Mouse (Mus musculus): ENCODE results near the gene Polr3c. TPM values are rescaled to one million over a fixed set of nuclear protein-coding genes. Genes with fewer than 3 reads are reported as not detected.

The Polr3c gene
- polyA plus RNA-seq (2012; rRNA removed), result 20.0 and 47.6 TPM in 2 replicates

DNA sequence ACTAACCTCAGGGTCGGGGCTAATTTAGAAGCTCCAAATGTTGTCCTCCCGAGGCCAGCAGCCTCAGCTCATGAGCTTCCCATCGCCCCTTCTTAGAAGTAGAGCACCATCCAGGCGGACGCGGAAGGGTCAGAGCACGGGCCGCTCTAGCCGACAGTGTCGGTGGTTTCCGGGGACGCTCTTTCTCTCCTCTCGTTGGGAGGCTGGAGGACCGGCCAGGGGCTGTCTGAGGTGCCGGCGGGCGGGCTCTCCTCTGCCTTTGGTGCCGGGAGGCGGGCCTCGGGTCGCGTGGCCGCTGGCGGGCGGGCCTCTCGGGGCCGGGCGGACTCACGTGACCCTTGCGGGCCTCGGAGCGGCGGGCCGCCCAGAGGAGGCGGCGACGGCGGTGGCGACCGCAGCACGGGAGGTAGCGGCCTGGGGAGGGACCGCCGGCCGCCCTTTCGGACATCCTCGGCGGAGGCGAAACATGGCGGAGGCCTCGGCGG lies at the start of gene Polr3c, which contains the start of gene Rnf115:
Gene Polr3c (minus strand): TSS at position 286 of the 485 bp plus-strand sequence.
Gene Rnf115 (plus strand): TSS at position 322 of the 485 bp plus-strand sequence.
- peak within 1 kb of the TSS; percentile 65 for H3K4me3 ChIP-seq (ENCODE audit: low read depth, low read length)
- H3K27ac ChIP-seq (ENCODE audit: insufficient read depth, low read depth, low read length), result peak within 1 kb of the TSS; percentile 67
- TF ChIP-seq CTCF (IDR thresholded peaks at IDR 0.05; ENCODE audit: extremely low read depth, insufficient read length, insufficient replicate concordance, low read depth, low read length) (no peak), POLR2A (IDR thresholded peaks at IDR 0.05; ENCODE audit: low read depth, low read length) (peak; percentile 78; the same call in 1 of the 2 replicates)
- H3K27me3 ChIP-seq (ENCODE audit: control insufficient read depth, insufficient read depth, low read length), result no peaks in the 10 kb centered on the region
- WGBS, result under 1% methylated on average over 51 of the region's 52 CpGs
- H3K36me3 ChIP-seq (ENCODE audit: control insufficient read depth, insufficient read depth, low read length), result peaks cover 13% of the 10 kb centered on the region
- peaks cover 19% of the 10 kb centered on the region; the same call in 1 of the 2 replicates for H3K4me1 ChIP-seq (ENCODE audit: control insufficient read depth, insufficient read depth, insufficient read length, low read length)

DNA sequence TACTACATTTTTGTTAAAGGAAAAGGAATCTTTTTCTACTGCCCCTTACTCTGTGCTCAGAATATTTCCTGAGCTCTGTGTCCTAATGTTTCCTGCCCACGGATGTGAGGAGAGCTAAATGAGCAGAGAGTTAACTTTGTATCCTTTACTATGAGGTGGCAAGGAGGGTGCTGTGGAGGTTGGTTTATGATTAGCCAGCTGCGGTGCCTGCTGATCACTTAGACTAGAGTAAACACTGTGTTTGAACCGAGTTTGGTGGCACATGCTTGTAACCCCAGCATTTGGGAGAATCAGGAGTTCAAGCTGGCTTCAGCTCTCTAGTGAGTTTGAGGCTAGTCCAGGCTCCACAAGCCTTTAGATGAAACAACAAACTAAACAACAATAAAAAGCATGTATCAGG lies 49.7 kb upstream of the Polr3c start:
- TF ChIP-seq POLR2A (IDR thresholded peaks at IDR 0.05; ENCODE audit: low read depth, low read length) (no peak), CTCF (IDR thresholded peaks at IDR 0.05; ENCODE audit: extremely low read depth, insufficient read length, insufficient replicate concordance, low read depth, low read length) (no peak)
- Histone ChIP-seq H3K4me1 (ENCODE audit: control insufficient read depth, insufficient read depth, insufficient read length, low read length) (no peaks in the 10 kb centered on the region), H3K27me3 (ENCODE audit: control insufficient read depth, insufficient read depth, low read length) (no peaks in the 10 kb centered on the region), H3K27ac (ENCODE audit: insufficient read depth, low read depth, low read length) (no peak overlapping the region), H3K4me3 (ENCODE audit: low read depth, low read length) (no peak overlapping the region), H3K36me3 (ENCODE audit: control insufficient read depth, insufficient read depth, low read length) (peaks cover 21% of the 10 kb centered on the region)
- WGBS, result 22% methylated on average over 3 of the region's 3 CpGs

DNA sequence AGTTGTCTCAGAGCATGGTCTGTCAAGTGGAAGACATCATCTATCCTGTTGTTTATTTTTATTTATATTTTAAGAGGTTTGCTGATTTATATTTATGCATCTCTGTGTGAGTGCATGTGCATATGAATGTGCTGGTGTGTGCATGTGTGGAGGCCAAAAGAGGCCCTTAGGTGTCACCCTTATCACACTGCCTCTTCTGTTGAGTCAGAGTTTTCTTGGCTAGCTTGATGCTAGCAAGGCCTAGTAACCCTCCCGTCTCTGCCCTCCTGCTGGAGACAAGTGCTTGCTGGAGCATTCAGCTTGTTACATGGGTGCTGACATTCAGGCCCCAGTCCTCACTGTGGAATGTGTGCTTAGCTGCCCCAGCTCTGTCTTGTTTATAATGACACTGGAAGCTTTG lies 45.5 kb upstream of the Polr3c start:
- peaks cover 21% of the 10 kb centered on the region for H3K36me3 ChIP-seq (ENCODE audit: control insufficient read depth, insufficient read depth, low read length)
- WGBS, result 48% methylated on average over 1 of the region's 1 CpGs
- TF ChIP-seq POLR2A (IDR thresholded peaks at IDR 0.05; ENCODE audit: low read depth, low read length), result no peak
- no peak for TF ChIP-seq CTCF (IDR thresholded peaks at IDR 0.05; ENCODE audit: extremely low read depth, insufficient read length, insufficient replicate concordance, low read depth, low read length)
- no peaks in the 10 kb centered on the region for H3K4me1 ChIP-seq (ENCODE audit: control insufficient read depth, insufficient read depth, insufficient read length, low read length)
- H3K27me3 ChIP-seq (ENCODE audit: control insufficient read depth, insufficient read depth, low read length), result no peaks in the 10 kb centered on the region
- H3K27ac ChIP-seq (ENCODE audit: insufficient read depth, low read depth, low read length), result no peak overlapping the region
- no peak overlapping the region for H3K4me3 ChIP-seq (ENCODE audit: low read depth, low read length)

DNA sequence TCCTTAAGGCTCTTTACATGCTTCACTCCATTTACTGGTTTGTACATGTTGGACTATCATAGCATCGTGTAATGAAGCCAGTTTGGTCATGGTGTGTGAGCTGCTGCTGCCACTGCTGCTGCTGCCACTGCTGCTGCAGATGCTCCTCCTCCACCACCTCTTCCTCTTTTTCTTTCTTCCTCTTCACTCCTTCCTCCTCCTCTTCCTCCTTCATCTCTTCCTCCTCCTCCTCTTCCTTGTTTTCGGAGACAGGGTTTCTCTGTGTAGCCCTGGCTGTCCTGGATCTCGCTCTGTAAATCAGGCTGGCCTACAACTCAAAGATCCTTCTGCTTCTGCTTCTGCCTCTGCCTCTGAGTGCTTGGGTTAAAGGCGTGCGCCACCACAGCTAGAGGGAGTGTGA lies 42.5 kb upstream of the Polr3c start:
- Histone ChIP-seq H3K27ac (ENCODE audit: insufficient read depth, low read depth, low read length) (no peak overlapping the region), H3K4me1 (ENCODE audit: control insufficient read depth, insufficient read depth, insufficient read length, low read length) (no peaks in the 10 kb centered on the region; the same call in 1 of the 2 replicates), H3K27me3 (ENCODE audit: control insufficient read depth, insufficient read depth, low read length) (no peaks in the 10 kb centered on the region), H3K4me3 (ENCODE audit: low read depth, low read length) (no peak overlapping the region), H3K36me3 (ENCODE audit: control insufficient read depth, insufficient read depth, low read length) (peaks cover 7% of the 10 kb centered on the region; the same call in 1 of the 2 replicates)
- WGBS, result 87% methylated on average over 5 of the region's 5 CpGs
- TF ChIP-seq POLR2A (IDR thresholded peaks at IDR 0.05; ENCODE audit: low read depth, low read length) (no peak), CTCF (IDR thresholded peaks at IDR 0.05; ENCODE audit: extremely low read depth, insufficient read length, insufficient replicate concordance, low read depth, low read length) (no peak)

DNA sequence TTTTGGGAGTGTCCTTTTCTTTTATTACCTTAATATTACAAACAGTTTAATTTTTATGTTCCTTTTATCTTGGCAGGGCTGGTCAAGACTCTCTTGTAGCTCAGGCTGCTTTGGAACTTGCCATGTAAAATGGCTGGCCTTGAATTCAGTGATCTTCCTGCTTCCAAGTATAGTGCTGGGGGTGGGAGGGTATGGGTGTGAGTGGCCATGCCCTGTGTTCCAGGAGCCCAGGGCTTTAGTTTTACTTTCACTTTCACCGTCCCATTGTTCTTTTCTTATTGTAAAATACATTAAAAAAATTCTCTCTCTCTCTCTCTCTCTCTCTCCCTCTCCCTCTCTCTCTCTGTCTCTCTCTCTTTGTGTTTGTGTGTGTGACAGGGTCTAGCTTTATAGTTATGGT lies 37.1 kb upstream of the Polr3c start:
- H3K4me1 ChIP-seq (ENCODE audit: control insufficient read depth, insufficient read depth, insufficient read length, low read length), result no peaks in the 10 kb centered on the region; the same call in 1 of the 2 replicates
- H3K27ac ChIP-seq (ENCODE audit: insufficient read depth, low read depth, low read length), result no peak overlapping the region
- TF ChIP-seq CTCF (IDR thresholded peaks at IDR 0.05; ENCODE audit: extremely low read depth, insufficient read length, insufficient replicate concordance, low read depth, low read length), result no peak
- no peak for TF ChIP-seq POLR2A (IDR thresholded peaks at IDR 0.05; ENCODE audit: low read depth, low read length)
- H3K4me3 ChIP-seq (ENCODE audit: low read depth, low read length), result no peak overlapping the region
- H3K27me3 ChIP-seq (ENCODE audit: control insufficient read depth, insufficient read depth, low read length), result no peaks in the 10 kb centered on the region
- H3K36me3 ChIP-seq (ENCODE audit: control insufficient read depth, insufficient read depth, low read length), result peaks cover 5% of the 10 kb centered on the region
- WGBS, result 19% methylated on average over 1 of the region's 1 CpGs

DNA sequence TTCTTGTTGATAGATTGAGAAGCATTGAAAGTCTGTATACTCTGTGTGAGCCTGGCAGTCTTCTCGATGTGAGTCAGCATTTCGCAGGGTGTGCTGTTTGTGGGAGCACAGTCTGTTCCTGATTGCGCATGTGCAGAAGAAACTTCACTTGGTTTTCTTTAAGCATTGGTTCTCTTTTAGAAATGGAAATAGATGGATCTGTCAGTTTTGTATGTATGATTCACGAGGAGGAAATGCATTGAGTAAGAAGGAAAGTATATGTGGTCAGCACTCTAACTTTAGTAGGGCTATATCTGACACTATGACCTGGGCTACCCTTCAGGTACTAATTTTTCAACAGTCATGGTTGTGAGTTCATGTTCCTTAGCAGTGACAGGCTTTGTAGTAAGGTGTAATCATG lies 32.3 kb upstream of the Polr3c start:
- H3K27me3 ChIP-seq (ENCODE audit: control insufficient read depth, insufficient read depth, low read length), result no peaks in the 10 kb centered on the region
- 0 out of 2 replicates have a peak, but pooled peaks cover 1% of the 10 kb centered on the region for H3K4me1 ChIP-seq (ENCODE audit: control insufficient read depth, insufficient read depth, insufficient read length, low read length)
- H3K36me3 ChIP-seq (ENCODE audit: control insufficient read depth, insufficient read depth, low read length), result peaks cover 10% of the 10 kb centered on the region
- TF ChIP-seq CTCF (IDR thresholded peaks at IDR 0.05; ENCODE audit: extremely low read depth, insufficient read length, insufficient replicate concordance, low read depth, low read length), result no peak
- no peak for TF ChIP-seq POLR2A (IDR thresholded peaks at IDR 0.05; ENCODE audit: low read depth, low read length)
- WGBS, result 86% methylated on average over 4 of the region's 4 CpGs
- no peak overlapping the region for H3K4me3 ChIP-seq (ENCODE audit: low read depth, low read length)
- no peak overlapping the region for H3K27ac ChIP-seq (ENCODE audit: insufficient read depth, low read depth, low read length)

DNA sequence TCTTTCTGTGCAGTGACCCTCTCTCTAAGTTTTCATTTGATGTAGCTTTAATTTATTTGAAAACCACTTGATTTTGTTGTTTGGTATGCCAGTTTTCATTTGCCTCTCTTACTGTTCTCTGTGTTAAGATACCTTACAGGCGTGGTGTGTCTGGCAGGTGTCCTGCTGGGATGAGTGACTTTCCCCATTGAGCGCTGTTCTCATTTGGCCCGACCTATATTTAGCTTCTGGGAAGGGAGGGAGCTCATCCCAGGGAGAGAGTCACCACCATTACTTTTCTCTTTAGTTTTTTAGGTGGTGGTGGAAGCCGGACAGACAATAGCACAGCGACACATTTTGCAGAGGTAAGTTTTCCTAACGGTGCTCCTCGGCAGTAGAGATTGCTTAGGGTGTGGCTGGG lies 30.3 kb upstream of the Polr3c start:
- H3K4me3 ChIP-seq (ENCODE audit: low read depth, low read length), result no peak overlapping the region
- TF ChIP-seq POLR2A (IDR thresholded peaks at IDR 0.05; ENCODE audit: low read depth, low read length) (no peak), CTCF (IDR thresholded peaks at IDR 0.05; ENCODE audit: extremely low read depth, insufficient read length, insufficient replicate concordance, low read depth, low read length) (no peak)
- 71% methylated on average over 7 of the region's 7 CpGs for WGBS
- peaks cover 14% of the 10 kb centered on the region for H3K36me3 ChIP-seq (ENCODE audit: control insufficient read depth, insufficient read depth, low read length)
- H3K4me1 ChIP-seq (ENCODE audit: control insufficient read depth, insufficient read depth, insufficient read length, low read length), result 0 out of 2 replicates have a peak, but pooled peaks cover 1% of the 10 kb centered on the region
- H3K27me3 ChIP-seq (ENCODE audit: control insufficient read depth, insufficient read depth, low read length), result no peaks in the 10 kb centered on the region
- H3K27ac ChIP-seq (ENCODE audit: insufficient read depth, low read depth, low read length), result no peak overlapping the region

All from small intestine, adult 2 months (tissue).